Mouse (Mus musculus): Measurements from ENCODE around the gene Adarb2.

- TF ChIP-seq CTCF (IDR thresholded peaks at IDR 0.05; ENCODE audit: low read depth) (no peak), EP300 (IDR thresholded peaks at IDR 0.05; ENCODE audit: low read depth) (no peak)
Observed at GRCm38 (mm10) chr13:8316347-8317141, 113.9 kb downstream of the Adarb2 start.
